Mouse (Mus musculus): ENCODE measurements around the gene Dusp13.

Dusp13 gene

GRCm38 (mm10) chr14:21705462-21705861, 45.5 kb downstream of the Dusp13 start:
- no peak for DNase-seq (ENCODE audit: low read depth, low spot score)

GRCm38 (mm10) chr14:21703255-21703654, 47.7 kb downstream of the Dusp13 start:
- DNase-seq (ENCODE audit: low read depth, low spot score) = no peak

GRCm38 (mm10) chr14:21702691-21703090, 48.3 kb downstream of the Dusp13 start:
- no peak for DNase-seq (ENCODE audit: low read depth, low spot score)

- DNase-seq (ENCODE audit: low read depth, low spot score) = no peak
Measured at GRCm38 (mm10) chr14:21696186-21696830, 54.7 kb downstream of the Dusp13 start.

GRCm38 (mm10) chr14:21695020-21695419, 56.0 kb downstream of the Dusp13 start:
- DNase-seq (ENCODE audit: low read depth, low spot score) = no peak

GRCm38 (mm10) chr14:21691070-21691469, 59.9 kb downstream of the Dusp13 start:
- DNase-seq (ENCODE audit: low read depth, low spot score) = no peak

GRCm38 (mm10) chr14:21686376-21687279, 64.4 kb downstream of the Dusp13 start:
- no peak for DNase-seq (ENCODE audit: low read depth, low spot score)

GRCm38 (mm10) chr14:21685411-21686146, 65.4 kb downstream of the Dusp13 start:
- DNase-seq (ENCODE audit: low read depth, low spot score) = no peak

GRCm38 (mm10) chr14:21683834-21684233, 67.1 kb downstream of the Dusp13 start:
- no peak for DNase-seq (ENCODE audit: low read depth, low spot score)
